Mouse (Mus musculus) cerebellum, postnatal 14 days (tissue): Measurements from ENCODE around the gene 4930524J08Rik.

Experiments
- DNase-seq, 2 experiments: peaks; one replicate each; pipeline ENCODE4 v3.0.0; 2021; ENCODE audit warnings: mixed read lengths in 2 of 2

4930524J08Rik gene

GRCm38 (mm10) chr5:100005896-100006295 is 27.0 kb downstream of the 4930524J08Rik start:
- no peak for DNase-seq

GRCm38 (mm10) chr5:100006324-100007039 is 27.6 kb downstream of the 4930524J08Rik start:
- DNase-seq = no peak

- DNase-seq = peak in 1 of 2 experiments; percentile 19
Observed at GRCm38 (mm10) chr5:100007040-100007375, 28.1 kb downstream of the 4930524J08Rik start.

GRCm38 (mm10) chr5:100008485-100008884 is 29.6 kb downstream of the 4930524J08Rik start:
- DNase-seq = no peak

GRCm38 (mm10) chr5:100012599-100012998 is 33.7 kb downstream of the 4930524J08Rik start:
- no peak for DNase-seq

GRCm38 (mm10) chr5:100020089-100020488 is 41.2 kb downstream of the 4930524J08Rik start:
- no peak for DNase-seq

GRCm38 (mm10) chr5:100024403-100024802 is 45.5 kb downstream of the 4930524J08Rik start:
- DNase-seq = peak; percentile 68 to 73

- no peak for DNase-seq
Observed at GRCm38 (mm10) chr5:100024868-100025267, 46.0 kb downstream of the 4930524J08Rik start.
